Mouse (Mus musculus) heart, embryonic 13.5 days (tissue): ENCODE measurements around the gene Dhx33. TPM values are rescaled to one million over a fixed set of nuclear protein-coding genes. Genes with fewer than 3 reads are reported as not detected.
A peak's percentile ranks its signal among the peaks of the same experiment; 100 is the strongest.

Source experiments
- ATAC-seq: fragments of 200-750 bp; cut with Nextera tagmentation; 2 replicates; pipeline ENCODE4 v1.8.0; 2017; ENCODE audit warnings: moderate TSS enrichment; ENCODE audit not compliant: insufficient number of reproducible peaks, low FRiP score, low TSS enrichment; ENCODE audit errors: extremely low read depth
- H3K27ac ChIP-seq: fragments of 300-500 bp; sonication (generic); replicated peaks from 2 replicates; pipeline ENCODE4 v1.5.1; 2015; ENCODE audit warnings: moderate library complexity, mild to moderate bottlenecking, inconsistent platforms
- H3K27me3 ChIP-seq: fragments of 300-500 bp; sonication (generic); replicated peaks from 2 replicates; pipeline ENCODE4 v1.6.1; 2015; ENCODE audit warnings: mild to moderate bottlenecking, inconsistent platforms
- H3K36me3 ChIP-seq: fragments of 300-500 bp; sonication (generic); 2 replicates; pipeline ENCODE4 v1.6.1; 2015; ENCODE audit warnings: mild to moderate bottlenecking, inconsistent platforms
- H3K4me1 ChIP-seq: fragments of 300-500 bp; sonication (generic); 2 replicates; pipeline ENCODE4 v1.6.1; 2015; ENCODE audit warnings: inconsistent platforms
- H3K4me2 ChIP-seq: fragments of 300-500 bp; sonication (generic); 2 replicates; pipeline ENCODE4 v1.6.1; 2015; ENCODE audit warnings: inconsistent platforms, mild to moderate bottlenecking, moderate library complexity
- H3K4me3 ChIP-seq: fragments of 300-500 bp; sonication (generic); 2 replicates; pipeline ENCODE4 v1.5.1; 2015; ENCODE audit warnings: moderate library complexity, mild to moderate bottlenecking, inconsistent platforms
- H3K9ac ChIP-seq: fragments of 300-500 bp; sonication (generic); 2 replicates; pipeline ENCODE4 v1.6.1; 2015; ENCODE audit warnings: inconsistent platforms, mild to moderate bottlenecking, moderate library complexity
- H3K9me3 ChIP-seq: fragments of 300-500 bp; sonication (generic); 2 replicates; pipeline ENCODE4 v1.6.1; 2016; ENCODE audit warnings: inconsistent platforms
- WGBS: fragments of 180-500 bp; shearing (Covaris S2); methylation state at CpG from one replicate; pipeline ENCODE4 v1.1.7; 2015; ENCODE audit warnings: mixed read lengths; 5-methylcytosine and 5-hydroxymethylcytosine counted together
- polyA plus RNA-seq: library from polyadenylated mRNA; unstranded; fragments of >200 nt; fragmentation: Nextera tagmentation; extraction: Ambion mirVana; gene quantifications from 2 replicates; pipeline ENCODE4 v1.2.1, GENCODE M21; 2015

The Dhx33 gene
- polyA plus RNA-seq: 11.3 and 12.6 TPM in 2 replicates

DNA sequence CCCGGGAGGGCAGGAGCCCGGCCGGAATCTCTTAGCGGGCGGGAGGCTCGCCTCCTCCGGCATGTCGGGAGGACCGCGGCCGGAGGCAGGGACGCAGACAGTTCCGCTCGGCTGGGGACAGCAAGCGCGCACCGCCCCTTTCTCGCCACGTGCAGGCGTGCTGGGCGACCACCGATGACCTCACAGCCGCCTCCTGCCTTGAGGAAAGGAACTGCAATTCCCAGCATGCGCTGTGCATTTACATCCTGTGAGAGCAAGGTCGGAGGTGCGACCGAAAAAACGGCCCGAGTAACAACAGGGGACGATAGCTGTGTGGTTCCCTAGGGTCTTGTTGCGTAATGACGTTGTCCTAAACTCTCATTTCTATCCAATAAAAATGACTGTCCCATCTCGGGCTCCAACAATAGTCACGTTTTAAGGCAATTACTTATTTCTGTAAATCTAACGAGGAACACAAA lies at the start of gene Dhx33:
Dhx33 (minus strand) TSS at position 122 of the 458 bp plus-strand sequence.
- ATAC-seq: peak; percentile 94
- Histone ChIP-seq H3K4me1 (peaks cover 24% of the 10 kb centered on the region), H3K4me2 (peak within 1 kb of the TSS; percentile 84), H3K27ac (peak within 1 kb of the TSS; percentile 84), H3K9me3 (no peaks in the 10 kb centered on the region), H3K4me3 (peak within 1 kb of the TSS; percentile 95), H3K27me3 (no peaks in the 10 kb centered on the region), H3K36me3 (peaks cover 37% of the 10 kb centered on the region), H3K9ac (peak within 1 kb of the TSS; percentile 84)
- WGBS: under 1% methylated on average over 35 of the region's 35 CpGs

DNA sequence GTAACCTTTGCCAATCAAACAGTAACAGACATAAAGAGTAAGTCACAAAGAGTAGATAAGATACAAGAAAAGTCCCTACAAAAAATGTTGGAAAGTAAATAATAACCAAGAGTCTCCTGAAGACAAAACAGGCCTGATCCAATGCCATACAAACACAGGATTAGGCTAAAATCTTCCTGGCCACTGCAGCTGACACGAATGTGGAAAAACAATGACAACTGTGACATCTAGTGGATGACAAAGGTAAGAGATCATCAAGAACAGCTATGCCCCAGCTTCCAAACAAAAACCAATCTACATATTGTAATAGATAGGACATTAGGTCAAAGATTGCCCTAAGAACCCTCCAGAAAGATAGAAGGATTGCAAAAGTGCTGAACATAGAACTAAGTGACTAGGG lies 48.3 kb upstream of the Dhx33 start:
- no peak overlapping the region for H3K4me3 ChIP-seq
- no peak overlapping the region for H3K9ac ChIP-seq
- 2% methylated on average over 1 of the region's 1 CpGs for WGBS
- H3K27me3 ChIP-seq: no peaks in the 10 kb centered on the region
- no peak overlapping the region for H3K27ac ChIP-seq
- H3K9me3 ChIP-seq: no peaks in the 10 kb centered on the region
- no peak overlapping the region for H3K4me2 ChIP-seq
- no peaks in the 10 kb centered on the region for H3K36me3 ChIP-seq
- no peak for ATAC-seq
- H3K4me1 ChIP-seq: no peaks in the 10 kb centered on the region

DNA sequence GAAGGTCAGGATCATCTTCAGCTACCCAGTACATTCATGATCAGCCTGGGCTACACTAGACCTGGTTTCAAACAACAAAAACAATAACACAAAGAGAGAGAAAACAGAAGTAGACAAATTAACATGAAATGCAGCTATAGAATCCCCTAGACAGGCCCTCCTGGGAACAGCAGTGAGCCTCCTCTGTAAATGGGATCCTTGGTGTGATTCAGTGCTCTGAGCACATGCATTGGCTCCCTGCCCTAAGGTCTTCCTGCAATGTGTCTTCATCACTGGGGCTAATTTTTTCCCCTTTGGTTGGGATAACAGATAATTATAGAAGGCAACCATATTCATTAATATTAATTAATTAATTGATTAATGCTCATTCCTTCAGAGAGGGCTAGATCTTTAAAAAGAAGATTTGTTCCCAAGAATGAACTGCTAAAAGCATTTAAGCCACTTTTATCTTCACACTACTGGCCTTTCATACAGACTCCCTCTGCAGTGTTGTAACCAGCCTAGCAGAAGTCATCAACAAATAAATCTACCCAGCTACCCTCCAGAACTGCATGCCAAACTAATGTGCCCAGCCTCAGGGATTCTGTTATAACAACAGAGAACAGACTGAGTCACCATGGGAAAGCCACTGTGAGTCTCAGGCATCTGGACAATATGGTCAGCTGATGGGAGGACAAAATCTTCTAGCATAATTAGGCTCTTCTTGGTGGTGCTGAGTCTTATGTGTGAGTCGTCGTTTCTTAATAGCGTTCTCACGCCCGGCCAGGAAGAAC lies 35.5 kb upstream of the Dhx33 start:
- no peak overlapping the region for H3K27ac ChIP-seq
- no peaks in the 10 kb centered on the region for H3K27me3 ChIP-seq
- no peaks in the 10 kb centered on the region for H3K36me3 ChIP-seq
- no peaks in the 10 kb centered on the region for H3K9me3 ChIP-seq
- WGBS: 91% methylated on average over 5 of the region's 5 CpGs
- H3K4me1 ChIP-seq: no peaks in the 10 kb centered on the region
- no peak overlapping the region for H3K4me2 ChIP-seq
- no peak for ATAC-seq
- H3K4me3 ChIP-seq: no peak overlapping the region
- H3K9ac ChIP-seq: no peak overlapping the region

DNA sequence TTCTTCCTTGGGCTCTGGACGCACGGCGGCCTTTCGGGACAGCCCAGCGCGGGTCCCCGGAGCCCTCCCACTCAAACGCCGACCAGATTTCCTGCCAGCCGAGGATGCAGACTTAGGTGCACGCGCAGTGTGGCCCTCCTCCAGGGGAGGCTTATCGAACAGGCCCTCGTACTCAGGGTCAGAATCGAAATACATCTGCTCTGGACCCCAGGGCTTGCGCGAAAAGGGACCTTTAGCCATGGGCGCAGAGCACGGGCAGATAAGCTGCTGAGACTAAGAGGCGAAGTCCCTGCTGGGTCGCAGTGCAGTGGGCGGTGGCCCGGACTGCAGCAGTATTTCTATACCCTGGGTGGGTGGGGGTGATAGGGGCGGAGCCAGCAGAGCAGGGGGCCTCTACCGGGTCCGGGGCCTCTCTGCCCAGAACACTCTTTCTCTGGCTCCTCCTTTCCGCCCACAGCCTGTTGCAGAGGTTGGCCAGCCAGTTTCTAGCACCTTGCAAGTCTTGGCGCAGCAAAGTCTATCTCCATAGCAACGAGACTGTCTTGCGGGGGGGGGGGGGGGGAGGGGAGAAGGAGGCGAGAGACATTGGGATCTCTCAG lies 29.0 kb upstream of the Dhx33 start, which contains the start of gene 6330403K07Rik:
6330403K07Rik (minus strand) TSS at position 351 of the 599 bp plus-strand sequence.
- Histone ChIP-seq H3K9ac (peak within 1 kb of the TSS; percentile 83), H3K27me3 (no peaks in the 10 kb centered on the region), H3K4me2 (peak within 1 kb of the TSS; percentile 94), H3K36me3 (peaks cover 2% of the 10 kb centered on the region; the same call in 1 of the 2 replicates), H3K4me3 (peak within 1 kb of the TSS; percentile 71), H3K4me1 (peaks cover 15% of the 10 kb centered on the region), H3K9me3 (no peaks in the 10 kb centered on the region), H3K27ac (peak within 1 kb of the TSS; percentile 70)
- 0% methylated on average over 30 of the region's 31 CpGs for WGBS
- ATAC-seq: peak; percentile 64; the same call in 1 of the 2 replicates

DNA sequence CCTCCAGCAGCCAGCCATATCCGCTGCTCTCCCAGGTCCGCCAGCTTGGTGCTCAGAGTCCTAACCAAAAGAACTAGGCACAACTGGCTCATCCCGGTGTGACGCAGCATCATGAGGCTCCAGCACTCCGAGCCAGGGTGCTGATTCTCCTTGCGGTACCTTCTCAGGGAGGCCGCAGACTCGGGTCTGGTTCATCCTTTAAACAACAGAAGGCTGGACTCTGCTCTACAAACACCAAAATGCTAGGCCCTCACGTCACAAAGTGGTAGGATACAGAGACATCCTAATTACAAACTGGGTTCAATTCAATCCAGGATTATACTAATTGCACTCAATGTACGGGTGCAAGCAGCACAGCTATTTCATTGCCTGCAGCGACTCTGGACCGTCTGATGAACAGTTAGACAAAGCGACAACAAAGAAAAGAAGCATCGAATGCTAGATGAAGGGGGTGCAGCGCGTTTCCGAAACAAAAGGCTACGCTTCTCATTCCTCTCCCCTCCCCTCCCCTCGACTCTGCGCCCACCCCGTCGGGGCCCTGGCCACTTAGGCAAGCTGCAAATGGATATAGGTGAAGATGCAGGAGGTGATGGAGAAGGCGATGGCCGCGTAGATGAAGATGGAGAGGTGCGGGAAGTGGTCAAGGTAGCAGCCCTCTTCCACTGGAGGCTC lies 28.4 kb upstream of the Dhx33 start:
- peak; percentile 10; the same call in 1 of the 2 replicates for ATAC-seq
- peak overlapping the region; percentile 71 for H3K4me3 ChIP-seq
- H3K27me3 ChIP-seq: no peaks in the 10 kb centered on the region
- H3K27ac ChIP-seq: peak overlapping the region; percentile 70
- H3K9me3 ChIP-seq: no peaks in the 10 kb centered on the region
- peaks cover 15% of the 10 kb centered on the region for H3K4me1 ChIP-seq
- peak overlapping the region; percentile 94 for H3K4me2 ChIP-seq
- peaks cover 8% of the 10 kb centered on the region for H3K36me3 ChIP-seq
- H3K9ac ChIP-seq: peak overlapping the region; percentile 83
- 10% methylated on average over 26 of the region's 26 CpGs for WGBS

DNA sequence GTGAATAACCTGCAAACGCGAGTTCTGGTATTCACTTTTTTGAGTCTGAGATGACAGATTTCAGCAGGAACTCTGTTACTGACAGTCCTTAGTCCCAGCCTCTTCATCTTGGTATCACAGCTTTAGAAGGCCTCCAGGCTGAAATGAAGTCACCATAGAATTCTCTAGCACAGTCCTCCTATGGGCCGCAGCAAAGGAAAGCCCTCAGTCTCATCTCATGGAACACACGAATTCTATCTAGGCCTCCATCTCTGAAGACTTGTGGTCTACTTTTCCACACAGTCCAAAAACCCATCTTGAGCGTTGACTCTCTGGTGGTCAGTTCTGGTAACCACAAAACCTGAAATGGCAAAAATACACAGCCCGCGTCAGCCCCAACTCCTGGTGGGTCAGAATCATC lies 27.8 kb upstream of the Dhx33 start:
- WGBS: 69% methylated on average over 7 of the region's 7 CpGs
- Histone ChIP-seq H3K27ac (no peak overlapping the region), H3K4me3 (peak overlapping the region; percentile 71), H3K27me3 (no peaks in the 10 kb centered on the region), H3K4me2 (peak overlapping the region; percentile 94), H3K9ac (peak overlapping the region; percentile 83), H3K9me3 (no peaks in the 10 kb centered on the region), H3K36me3 (peaks cover 14% of the 10 kb centered on the region), H3K4me1 (peaks cover 15% of the 10 kb centered on the region)
- no peak for ATAC-seq

DNA sequence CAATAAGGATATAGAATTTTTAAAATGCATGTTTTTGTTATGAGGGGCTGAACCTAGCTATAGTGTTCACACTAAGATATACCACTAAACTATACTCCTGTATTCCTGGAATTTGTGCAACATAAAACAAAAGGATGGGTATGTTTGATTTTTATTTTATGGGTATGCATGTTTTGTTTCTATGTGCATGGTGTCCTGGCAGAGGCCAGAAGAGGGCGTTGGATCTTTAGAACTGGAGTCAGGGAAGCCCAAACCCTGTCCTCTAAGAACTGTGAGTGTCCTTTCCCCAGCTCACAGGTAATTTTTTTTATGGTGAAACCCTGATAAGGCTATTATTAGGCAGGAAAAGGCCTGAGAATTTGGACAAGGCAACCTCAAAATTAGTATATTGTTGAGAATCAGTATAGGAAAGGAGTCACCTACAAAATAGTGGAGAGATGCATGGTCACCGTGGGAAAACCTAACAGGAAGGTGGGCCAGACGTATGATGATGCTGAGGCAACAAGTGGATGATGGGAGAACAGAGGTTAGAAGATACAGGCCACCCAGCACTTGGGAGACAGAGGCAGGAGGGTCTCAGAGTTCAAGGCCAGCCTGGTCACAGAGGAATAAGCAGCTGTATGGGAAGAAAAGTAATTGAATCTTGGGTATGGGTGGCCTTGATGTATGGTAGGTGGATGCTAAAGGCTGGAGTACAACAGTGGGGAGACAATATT lies 25.3 kb upstream of the Dhx33 start:
- no peaks in the 10 kb centered on the region for H3K27me3 ChIP-seq
- no peak overlapping the region for H3K27ac ChIP-seq
- H3K4me3 ChIP-seq: no peak overlapping the region
- peaks cover 15% of the 10 kb centered on the region for H3K4me1 ChIP-seq
- H3K36me3 ChIP-seq: peaks cover 39% of the 10 kb centered on the region
- no peak overlapping the region for H3K9ac ChIP-seq
- 77% methylated on average over 3 of the region's 3 CpGs for WGBS
- H3K4me2 ChIP-seq: no peak overlapping the region
- no peak for ATAC-seq
- no peaks in the 10 kb centered on the region for H3K9me3 ChIP-seq

DNA sequence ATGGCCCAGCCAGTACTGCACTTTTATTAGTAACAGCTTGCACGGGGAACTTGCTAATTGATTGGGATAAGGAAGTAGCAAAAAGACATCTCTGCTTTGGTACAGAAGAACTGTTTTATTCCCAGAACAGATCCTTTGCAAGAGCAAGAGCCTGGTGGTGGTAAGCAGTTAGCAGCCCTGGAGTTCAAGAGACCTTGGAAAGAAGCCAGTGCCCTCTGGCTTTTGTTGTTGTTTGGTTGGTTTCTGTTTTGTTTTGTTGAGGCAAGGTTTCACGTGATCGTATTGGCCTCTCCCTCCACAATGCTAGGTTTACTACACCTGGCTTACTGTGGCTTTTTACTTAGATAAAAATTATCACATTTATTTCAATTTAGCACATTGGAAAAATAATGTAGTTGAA lies 24.0 kb upstream of the Dhx33 start:
- peaks cover 15% of the 10 kb centered on the region for H3K4me1 ChIP-seq
- no peaks in the 10 kb centered on the region for H3K27me3 ChIP-seq
- no peak overlapping the region for H3K4me3 ChIP-seq
- H3K9me3 ChIP-seq: no peaks in the 10 kb centered on the region
- no peak overlapping the region for H3K9ac ChIP-seq
- WGBS: 73% methylated on average over 3 of the region's 3 CpGs
- H3K36me3 ChIP-seq: peaks cover 49% of the 10 kb centered on the region
- H3K27ac ChIP-seq: no peak overlapping the region
- no peak for ATAC-seq
- H3K4me2 ChIP-seq: no peak overlapping the region

DNA sequence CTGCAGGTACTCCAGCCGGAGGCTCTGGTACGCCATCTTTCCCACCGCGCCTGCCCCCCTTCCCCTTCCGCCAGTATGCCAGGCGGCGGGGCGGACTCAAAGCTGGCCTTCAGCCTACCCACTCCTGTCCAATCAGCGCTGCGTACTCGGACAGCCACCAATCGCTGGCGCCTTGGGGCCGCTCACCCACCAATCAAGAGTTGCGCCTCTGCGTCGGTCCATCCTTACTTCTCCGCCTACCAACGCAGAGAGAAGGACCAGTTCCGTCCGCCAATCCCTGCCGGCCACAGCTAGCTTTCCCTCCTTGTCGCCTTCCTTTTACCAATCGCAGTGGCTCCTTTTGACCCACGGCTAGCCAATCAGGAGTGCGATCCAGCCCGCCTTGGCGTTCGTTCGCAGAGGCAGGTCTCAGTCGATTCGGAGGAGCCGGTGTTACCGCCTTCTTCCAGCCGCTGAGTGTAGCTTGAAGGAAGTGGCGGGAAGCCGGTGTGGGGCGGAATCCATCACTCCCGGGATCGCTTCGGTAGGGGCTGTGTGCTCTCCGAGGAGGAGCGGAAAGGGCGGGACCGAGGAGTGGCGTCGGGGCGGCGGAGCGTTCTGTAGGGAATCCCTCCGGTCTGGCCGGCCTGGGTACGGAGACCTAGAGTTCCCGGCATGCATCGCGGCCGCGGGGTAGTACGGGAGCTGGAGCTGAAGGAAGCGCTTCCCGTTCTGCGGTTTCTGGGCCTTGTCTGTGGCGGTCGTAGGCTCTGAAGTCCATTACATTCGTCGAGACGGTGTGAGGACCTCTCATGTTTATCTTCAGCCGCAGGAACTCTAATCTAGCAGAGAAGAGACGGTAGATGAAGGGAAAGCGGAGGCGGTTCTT lies 15.2 kb upstream of the Dhx33 start, which contains the start of the genes Mis12 and Derl2:
Mis12 (plus strand) TSS at position 411 of the 868 bp plus-strand sequence.
Derl2 (minus strand) TSS at position 641 of the 868 bp plus-strand sequence.
- Histone ChIP-seq H3K36me3 (peaks cover 48% of the 10 kb centered on the region), H3K9ac (peak within 1 kb of the TSS; percentile 88), H3K27ac (peak within 1 kb of the TSS; percentile 95), H3K27me3 (no peaks in the 10 kb centered on the region), H3K4me3 (peak within 1 kb of the TSS; percentile 71), H3K4me1 (peaks cover 47% of the 10 kb centered on the region), H3K4me2 (peak within 1 kb of the TSS; percentile 96), H3K9me3 (no peaks in the 10 kb centered on the region)
- WGBS: under 1% methylated on average over 69 of the region's 71 CpGs
- peak; percentile 100 for ATAC-seq
